Mouse (Mus musculus) lung, postnatal 0 days (tissue): ENCODE results near the gene Bglap3. TPM values are rescaled to one million over a fixed set of nuclear protein-coding genes. Genes with fewer than 3 reads are reported as not detected.
A peak's percentile ranks its signal among the peaks of the same experiment; 100 is the strongest.

ENCODE experiments used
- ATAC-seq: fragments of 200-750 bp; cut with Nextera tagmentation; 2 replicates; pipeline ENCODE4 v1.8.0; 2017; ENCODE audit warnings: moderate library complexity
- DNase-seq: peaks from one replicate; pipeline ENCODE4 v3.0.0-alpha.2; 2016; ENCODE audit warnings: low spot score
- H3K27ac ChIP-seq: fragments of 300-500 bp; sonication (generic); 2 replicates; pipeline ENCODE4 v1.5.1; 2014; ENCODE audit warnings: antibody characterized with exemption, mild to moderate bottlenecking, low read length, mixed read lengths
- H3K27me3 ChIP-seq: fragments of 300-500 bp; sonication (generic); replicated peaks from 2 replicates; pipeline ENCODE4 v1.6.1; 2014; ENCODE audit warnings: low read length, mixed read lengths; ENCODE audit not compliant: insufficient read depth
- H3K36me3 ChIP-seq: fragments of 300-500 bp; sonication (generic); 2 replicates; pipeline ENCODE4 v1.6.1; 2014; ENCODE audit warnings: low read length, mixed read lengths; ENCODE audit not compliant: insufficient read depth
- H3K4me1 ChIP-seq: fragments of 300-500 bp; sonication (generic); 2 replicates; pipeline ENCODE4 v1.6.1; 2014; ENCODE audit warnings: antibody characterized with exemption, low read depth, low read length, mixed read lengths; ENCODE audit not compliant: insufficient read depth
- H3K4me2 ChIP-seq: fragments of 300-500 bp; sonication (generic); replicated peaks from 2 replicates; pipeline ENCODE4 v1.6.1; 2014; ENCODE audit warnings: low read depth, mild to moderate bottlenecking, low read length, moderate library complexity, mixed read lengths
- H3K4me3 ChIP-seq: fragments of 300-500 bp; sonication (generic); 2 replicates; pipeline ENCODE4 v1.5.1; 2014; ENCODE audit warnings: low read depth, low read length
- H3K9ac ChIP-seq: fragments of 300-500 bp; sonication (generic); replicated peaks from 2 replicates; pipeline ENCODE4 v1.6.1; 2014; ENCODE audit warnings: low read depth, mild to moderate bottlenecking
- H3K9me3 ChIP-seq: fragments of 300-500 bp; sonication (generic); 2 replicates; pipeline ENCODE4 v1.6.1; 2016; ENCODE audit warnings: low read length, mixed read lengths
- CTCF ChIP-seq: IDR thresholded peaks from 2 replicates; pipeline ENCODE4 v1.5.1; 2016; ENCODE audit warnings: antibody characterized with exemption, mild to moderate bottlenecking
- EP300 ChIP-seq: IDR thresholded peaks from 2 replicates; pipeline ENCODE4 v1.6.1; 2016; ENCODE audit warnings: antibody characterized with exemption, mild to moderate bottlenecking, control low read depth
- WGBS: fragments of 180-500 bp; shearing (Covaris S2); extraction: QIAGEN DNeasy Blood & Tissue Kit; methylation state at CpG from one replicate; pipeline ENCODE4 v1.1.7; 2014; 5-methylcytosine and 5-hydroxymethylcytosine counted together
- polyA plus RNA-seq: library from polyadenylated mRNA; unstranded; fragments of >200 nt; fragmentation: Nextera tagmentation; extraction: Ambion mirVana; gene quantifications from 2 replicates; pipeline ENCODE4 v1.2.1, GENCODE M21; 2015

Bglap3 gene
- polyA plus RNA-seq, 1 experiment from 2014 or later, result 0.14 TPM

GRCm38 (mm10) chr3:88337367-88338020 is 35.0 kb downstream of the Bglap3 start:
- 0 out of 2 replicates have a peak overlapping the region, but pooled peaks have one; percentile 28 for H3K27ac ChIP-seq
- peaks cover 4% of the 10 kb centered on the region; the same call in 1 of the 2 replicates for H3K4me1 ChIP-seq
- H3K4me3 ChIP-seq, result no peak overlapping the region
- H3K27me3 ChIP-seq, result no peaks in the 10 kb centered on the region
- ATAC-seq (no peak), DNase-seq (peak; percentile 33)
- TF ChIP-seq EP300, result no peak
- no peak for TF ChIP-seq CTCF
- H3K36me3 ChIP-seq, result peaks cover 10% of the 10 kb centered on the region; the same call in 1 of the 2 replicates
- peak overlapping the region; percentile 16; the same call in 1 of the 2 replicates for H3K9ac ChIP-seq
- H3K9me3 ChIP-seq, result no peaks in the 10 kb centered on the region
- peak overlapping the region; percentile 75 for H3K4me2 ChIP-seq
- WGBS, result 65% methylated on average over 11 of the region's 11 CpGs

GRCm38 (mm10) chr3:88336058-88337013 is 36.2 kb downstream of the Bglap3 start, which contains the start of the genes Tmem79 and Smg5:
Gene Tmem79 (minus strand): TSS chr3:88336148.
Gene Smg5 (plus strand): TSS chr3:88336260.
- Histone ChIP-seq H3K27me3 (no peaks in the 10 kb centered on the region), H3K9ac (peak within 1 kb of the TSS; percentile 78), H3K36me3 (no peaks in the 10 kb centered on the region), H3K4me1 (peaks cover 4% of the 10 kb centered on the region; the same call in 1 of the 2 replicates), H3K9me3 (no peaks in the 10 kb centered on the region), H3K4me3 (peak within 1 kb of the TSS; percentile 91), H3K4me2 (peak within 1 kb of the TSS; percentile 75), H3K27ac (peak within 1 kb of the TSS; percentile 94)
- peak; percentile 94 for ATAC-seq
- peak; percentile 98 for DNase-seq
- peak; percentile 62; the same call in 1 of the 2 replicates for TF ChIP-seq EP300
- no peak for TF ChIP-seq CTCF
- WGBS, result 4% methylated on average over 49 of the region's 66 CpGs

- Histone ChIP-seq H3K4me1 (peaks cover 4% of the 10 kb centered on the region; the same call in 1 of the 2 replicates), H3K36me3 (no peaks in the 10 kb centered on the region), H3K4me2 (peak overlapping the region; percentile 75), H3K9me3 (no peaks in the 10 kb centered on the region), H3K27me3 (no peaks in the 10 kb centered on the region), H3K4me3 (peak overlapping the region; percentile 91), H3K9ac (peak overlapping the region; percentile 78), H3K27ac (peak overlapping the region; percentile 94)
- peak; percentile 24 for ATAC-seq
- under 1% methylated on average over 27 of the region's 27 CpGs for WGBS
- DNase-seq, result peak; percentile 19
- no peak for TF ChIP-seq CTCF
- no peak for TF ChIP-seq EP300
These were observed 37.0 kb downstream of the Bglap3 start for GRCm38 (mm10) chr3:88335436-88336053.

GRCm38 (mm10) chr3:88334902-88335435 is 37.6 kb downstream of the Bglap3 start:
- Histone ChIP-seq H3K9ac (peak overlapping the region; percentile 78; the same call in 1 of the 2 replicates), H3K4me1 (peaks cover 4% of the 10 kb centered on the region; the same call in 1 of the 2 replicates), H3K36me3 (no peaks in the 10 kb centered on the region), H3K4me2 (peak overlapping the region; percentile 75), H3K27ac (peak overlapping the region; percentile 94; the same call in 1 of the 2 replicates), H3K4me3 (peak overlapping the region; percentile 91; the same call in 1 of the 2 replicates), H3K27me3 (no peaks in the 10 kb centered on the region), H3K9me3 (no peaks in the 10 kb centered on the region)
- no peak for ATAC-seq
- TF ChIP-seq CTCF (no peak), EP300 (no peak)
- no peak for DNase-seq
- WGBS, result 18% methylated on average over 3 of the region's 3 CpGs

- H3K9ac ChIP-seq, result peak overlapping the region; percentile 26; the same call in 1 of the 2 replicates
These were observed 38.4 kb downstream of the Bglap3 start for GRCm38 (mm10) chr3:88334029-88334658.

More at GRCm38 (mm10) chr3:88334029-88334658, 38.4 kb downstream of the Bglap3 start:
- Histone ChIP-seq H3K4me1 (peaks cover 4% of the 10 kb centered on the region; the same call in 1 of the 2 replicates), H3K4me3 (peak overlapping the region; percentile 15; the same call in 1 of the 2 replicates), H3K36me3 (0 out of 2 replicates have a peak, but pooled peaks cover 5% of the 10 kb centered on the region), H3K9me3 (no peaks in the 10 kb centered on the region), H3K27me3 (no peaks in the 10 kb centered on the region), H3K4me2 (peak overlapping the region; percentile 50), H3K27ac (peak overlapping the region; percentile 75)
- ATAC-seq (peak; percentile 37), DNase-seq (peak; percentile 83)
- 38% methylated on average over 12 of the region's 12 CpGs for WGBS
- TF ChIP-seq CTCF (no peak), EP300 (no peak)
